Mouse (Mus musculus) liver, adult 2 months (tissue): Measurements from ENCODE around the gene Skp2.

Source experiments
- CTCF ChIP-seq: fragments of 200-500 bp; IDR thresholded peaks from 2 replicates; pipeline ENCODE4 v1.5.1; 2011; ENCODE audit warnings: low read depth, low read length, control low read depth
- POLR2A ChIP-seq: fragments of 200-500 bp; IDR thresholded peaks from 2 replicates; pipeline ENCODE4 v1.6.1; 2011; ENCODE audit warnings: low read length, control low read depth; ENCODE audit not compliant: insufficient read depth; ENCODE audit errors: extremely low read depth

DNA sequence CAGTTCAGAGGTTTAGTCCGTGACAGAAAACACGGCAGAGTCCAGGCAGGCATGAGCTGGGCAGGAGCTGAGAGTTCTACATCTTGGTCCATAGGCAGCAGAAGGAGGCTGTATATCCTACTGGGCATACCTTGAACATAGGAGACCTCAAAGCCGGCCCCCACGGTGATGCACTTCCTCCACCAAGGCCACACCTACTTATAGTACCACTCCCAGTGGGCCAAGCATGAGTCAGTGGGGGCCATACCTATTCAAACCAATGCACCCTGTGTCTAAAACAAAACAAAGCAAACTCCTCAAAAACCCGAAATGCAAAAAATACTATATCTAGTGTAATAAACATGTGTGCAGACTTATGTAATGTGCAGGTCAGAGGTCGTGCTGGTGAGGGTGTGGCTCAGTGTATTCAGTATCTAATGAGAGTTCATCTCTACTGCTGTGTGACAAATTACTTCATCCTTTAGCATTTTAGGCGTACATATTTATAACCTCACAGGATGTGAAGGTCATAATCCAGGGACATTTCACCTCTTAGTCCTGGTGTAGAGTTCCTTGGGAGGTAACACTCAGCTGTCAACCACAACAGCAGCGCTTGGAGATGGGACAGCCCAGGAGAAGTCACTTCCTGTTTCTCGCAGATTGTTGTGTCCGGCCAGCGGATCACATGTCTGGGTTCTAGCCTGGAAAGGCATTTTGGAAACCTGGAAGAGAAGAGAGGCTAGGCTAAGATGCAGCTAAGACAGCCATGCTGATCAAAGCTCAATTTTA, 61.4 kb downstream of the Skp2 start:
- TF ChIP-seq CTCF = no peak
- no peak for TF ChIP-seq POLR2A
